Mouse (Mus musculus) liver, embryonic 16.5 days (tissue): ENCODE data around the gene Nagpa. TPM values are rescaled to one million over a fixed set of nuclear protein-coding genes. Genes with fewer than 3 reads are reported as not detected.

Source experiments
- ATAC-seq: fragments of 200-750 bp; cut with Nextera tagmentation; 2 replicates; pipeline ENCODE4 v1.8.0; 2017; ENCODE audit warnings: low read depth, mild to moderate bottlenecking, moderate number of reproducible peaks, moderate library complexity
- H3K27ac ChIP-seq: fragments of 300-500 bp; sonication (generic); 2 replicates; pipeline ENCODE4 v1.5.1; 2014; ENCODE audit warnings: mild to moderate bottlenecking, low read length
- H3K27me3 ChIP-seq: fragments of 300-500 bp; sonication (generic); 2 replicates; pipeline ENCODE4 v1.6.1; 2014; ENCODE audit warnings: low read depth, low read length, mixed read lengths; ENCODE audit not compliant: control insufficient read depth, insufficient read depth
- H3K36me3 ChIP-seq: fragments of 300-500 bp; sonication (generic); 2 replicates; pipeline ENCODE4 v1.6.1; 2014; ENCODE audit warnings: mild to moderate bottlenecking; ENCODE audit not compliant: control insufficient read depth, insufficient read depth
- H3K4me1 ChIP-seq: fragments of 300-500 bp; sonication (generic); 2 replicates; pipeline ENCODE4 v1.6.1; 2014; ENCODE audit warnings: low read depth, low read length, mixed read lengths; ENCODE audit not compliant: control insufficient read depth
- H3K4me2 ChIP-seq: fragments of 300-500 bp; sonication (generic); 2 replicates; pipeline ENCODE4 v1.6.1; 2014; ENCODE audit warnings: low read depth, low read length, mixed read lengths
- H3K4me3 ChIP-seq: fragments of 300-500 bp; sonication (generic); 2 replicates; pipeline ENCODE4 v1.5.1; 2014; ENCODE audit warnings: low read depth, mild to moderate bottlenecking, low read length
- H3K9ac ChIP-seq: fragments of 300-500 bp; sonication (generic); 2 replicates; pipeline ENCODE4 v1.6.1; 2014; ENCODE audit warnings: low read depth, low read length
- H3K9me3 ChIP-seq: fragments of 300-500 bp; sonication (generic); replicated peaks from 2 replicates; pipeline ENCODE4 v1.6.1; 2016; ENCODE audit warnings: low read length; ENCODE audit not compliant: control insufficient read depth
- WGBS: fragments of 180-500 bp; shearing (Covaris S2); extraction: QIAGEN DNeasy Blood & Tissue Kit; methylation state at CpG from one replicate; pipeline ENCODE4 v1.1.7; 2014; ENCODE audit not compliant: insufficient replicate concordance; 5-methylcytosine and 5-hydroxymethylcytosine counted together
- microRNA-seq: library from miRNA; unstranded; fragments of <30 nt; microRNA quantifications from one replicate; pipeline ENCODE4, GENCODE M21; 2016
- polyA plus RNA-seq: library from polyadenylated mRNA; unstranded; fragments of >200 nt; fragmentation: Nextera tagmentation; extraction: Ambion mirVana; gene quantifications from 2 replicates; pipeline ENCODE4 v1.2.1, GENCODE M21; 2015

Nagpa gene
- polyA plus RNA-seq, 1 experiment from 2014 or later = 11.7 TPM

- Histone ChIP-seq H3K4me1 (no peaks in the 10 kb centered on the region), H3K9ac (no peak overlapping the region), H3K36me3 (no peaks in the 10 kb centered on the region), H3K27ac (no peak overlapping the region), H3K4me2 (no peak overlapping the region), H3K9me3 (no peaks in the 10 kb centered on the region), H3K4me3 (no peak overlapping the region), H3K27me3 (no peaks in the 10 kb centered on the region; the same call in 1 of the 2 replicates)
- whole genome bisulfite sequencing = 41% methylated on average over 3 of the region's 3 CpGs
- no peak for ATAC-seq
Measured at GRCm38 (mm10) chr16:5155014-5155413, 48.8 kb downstream of the Nagpa start.

GRCm38 (mm10) chr16:5153299-5154026 is 50.3 kb downstream of the Nagpa start:
- H3K4me1 ChIP-seq = no peaks in the 10 kb centered on the region
- no peak for ATAC-seq
- no peak overlapping the region for H3K4me2 ChIP-seq
- no peak overlapping the region for H3K4me3 ChIP-seq
- no peak overlapping the region for H3K27ac ChIP-seq
- H3K27me3 ChIP-seq = peaks cover 1% of the 10 kb centered on the region
- no peak overlapping the region for H3K9ac ChIP-seq
- 49% methylated on average over 6 of the region's 6 CpGs for whole genome bisulfite sequencing
- no peaks in the 10 kb centered on the region for H3K36me3 ChIP-seq
- no peaks in the 10 kb centered on the region for H3K9me3 ChIP-seq

- no peak overlapping the region for H3K4me3 ChIP-seq
- H3K27ac ChIP-seq = no peak overlapping the region
- H3K4me2 ChIP-seq = no peak overlapping the region
- no peak for ATAC-seq
- peaks cover 4% of the 10 kb centered on the region for H3K4me1 ChIP-seq
- H3K27me3 ChIP-seq = peaks cover 18% of the 10 kb centered on the region
- H3K9me3 ChIP-seq = no peaks in the 10 kb centered on the region
- 58% methylated on average over 10 of the region's 10 CpGs for WGBS
- H3K9ac ChIP-seq = no peak overlapping the region
- no peaks in the 10 kb centered on the region for H3K36me3 ChIP-seq
Measured at GRCm38 (mm10) chr16:5150544-5150943, 53.3 kb downstream of the Nagpa start.

- Histone ChIP-seq H3K4me1 (peaks cover 4% of the 10 kb centered on the region), H3K9ac (no peak within 1 kb of the TSS), H3K9me3 (no peaks in the 10 kb centered on the region), H3K4me2 (peak within 1 kb of the TSS; percentile 63), H3K36me3 (no peaks in the 10 kb centered on the region), H3K4me3 (peak within 1 kb of the TSS; percentile 37), H3K27ac (no peak within 1 kb of the TSS), H3K27me3 (peaks cover 18% of the 10 kb centered on the region)
- no peak for ATAC-seq
- 19% methylated on average over 13 of the region's 13 CpGs for WGBS
Measured at GRCm38 (mm10) chr16:5147037-5147385, 56.8 kb downstream of the Nagpa start, which contains the start of gene Sec14l5. TSS of gene Sec14l5 (plus strand) at chr16:5147109.

- 2% methylated on average over 26 of the region's 26 CpGs for WGBS
- peaks cover 18% of the 10 kb centered on the region for H3K27me3 ChIP-seq
- H3K27ac ChIP-seq = no peak overlapping the region
- peak overlapping the region; percentile 63 for H3K4me2 ChIP-seq
- H3K4me1 ChIP-seq = peaks cover 4% of the 10 kb centered on the region
- peak overlapping the region; percentile 37 for H3K4me3 ChIP-seq
- H3K9me3 ChIP-seq = no peaks in the 10 kb centered on the region
- ATAC-seq = peak; percentile 94
- no peaks in the 10 kb centered on the region for H3K36me3 ChIP-seq
- no peak overlapping the region for H3K9ac ChIP-seq
Measured at GRCm38 (mm10) chr16:5146367-5147036, 57.3 kb downstream of the Nagpa start.

GRCm38 (mm10) chr16:5145570-5145969 is 58.2 kb downstream of the Nagpa start:
- WGBS = under 1% methylated on average over 7 of the region's 7 CpGs
- H3K4me3 ChIP-seq = no peak overlapping the region
- no peak overlapping the region for H3K4me2 ChIP-seq
- peaks cover 18% of the 10 kb centered on the region for H3K27me3 ChIP-seq
- no peaks in the 10 kb centered on the region for H3K9me3 ChIP-seq
- H3K36me3 ChIP-seq = no peaks in the 10 kb centered on the region
- H3K4me1 ChIP-seq = peaks cover 4% of the 10 kb centered on the region
- no peak for ATAC-seq
- no peak overlapping the region for H3K27ac ChIP-seq
- H3K9ac ChIP-seq = no peak overlapping the region

Small RNA genes within 50 kb of the gene (microRNA-seq; reads per million reads assigned to microRNA genes)
- gene Gm23689 = not detected
- gene Gm26095 = not detected
- not detected for gene Mir6364

Other genes with a start within 250 kb of the Nagpa start
- 16.5 and 16.7 TPM in 2 replicates for gene Anks3, start 239.8 kb downstream of the Nagpa start, polyA plus RNA-seq
- not detected in 2 replicates for gene Sept12, start 206.2 kb downstream of the Nagpa start, polyA plus RNA-seq
- 9.0 and 9.4 TPM in 2 replicates for gene Smim22, start 196.7 kb downstream of the Nagpa start, polyA plus RNA-seq
- 72.5 and 83.9 TPM in 2 replicates for gene Rogdi, start 190.5 kb downstream of the Nagpa start, polyA plus RNA-seq
- 41.9 and 45.1 TPM in 2 replicates for gene Glyr1, start 154.1 kb downstream of the Nagpa start, polyA plus RNA-seq
- 6.9 and 7.6 TPM in 2 replicates for gene Ubn1, start 154.0 kb downstream of the Nagpa start, polyA plus RNA-seq
- gene Ppl, start 71.6 kb downstream of the Nagpa start, polyA plus RNA-seq = 0.53 and 0.65 TPM in 2 replicates
- gene Sec14l5, start 56.9 kb downstream of the Nagpa start, polyA plus RNA-seq = 0.04 and 0.05 TPM in 2 replicates
- gene AU021092, start 18.3 kb upstream of the Nagpa start, polyA plus RNA-seq = 0.81 and 0.93 TPM in 2 replicates
- gene Alg1, start 29.6 kb upstream of the Nagpa start, polyA plus RNA-seq = 11.2 and 11.8 TPM in 2 replicates
- 8.2 and 8.5 TPM in 2 replicates for gene Eef2kmt, start 52.0 kb upstream of the Nagpa start, polyA plus RNA-seq